Mouse (Mus musculus) G1E-ER4 (cell line): Measurements from ENCODE around the gene Nav1. TPM values are rescaled to one million over a fixed set of nuclear protein-coding genes. Genes with fewer than 3 reads are reported as not detected.

Source experiments
- GATA1 ChIP-seq: IDR thresholded peaks from one replicate; pipeline ENCODE4 v1.8.0; 2012; ENCODE audit warnings: low read length, inconsistent platforms
- polyA plus RNA-seq: library from polyadenylated mRNA; stranded (reverse); fragments of >175 nt; gene quantifications from 2 replicates; pipeline ENCODE4 v1.2.3, GENCODE M21; 2012

Nav1 gene
- 0.01 and 0.06 TPM in 2 replicates for polyA plus RNA-seq

- no peak for TF ChIP-seq GATA1
Measured at GRCm38 (mm10) chr1:135607019-135607418, at the start of gene Nav1. Nav1 (minus strand) TSS chr1:135607295.

GRCm38 (mm10) chr1:135653909-135654308 is 46.8 kb upstream of the Nav1 start:
- no peak for TF ChIP-seq GATA1

GRCm38 (mm10) chr1:135645459-135646195 is 38.5 kb upstream of the Nav1 start:
- TF ChIP-seq GATA1 = no peak

- no peak for TF ChIP-seq GATA1
Measured at GRCm38 (mm10) chr1:135644110-135644509, 37.0 kb upstream of the Nav1 start.

- TF ChIP-seq GATA1 = no peak
Measured at GRCm38 (mm10) chr1:135643691-135644090, 36.6 kb upstream of the Nav1 start.

- TF ChIP-seq GATA1 = no peak
Measured at GRCm38 (mm10) chr1:135639853-135640252, 32.8 kb upstream of the Nav1 start.

- TF ChIP-seq GATA1 = no peak
Measured at GRCm38 (mm10) chr1:135639093-135639492, 32.0 kb upstream of the Nav1 start.

- no peak for TF ChIP-seq GATA1
Measured at GRCm38 (mm10) chr1:135637574-135638008, 30.5 kb upstream of the Nav1 start.

- TF ChIP-seq GATA1 = no peak
Measured at GRCm38 (mm10) chr1:135636111-135636511, 29.0 kb upstream of the Nav1 start.

- TF ChIP-seq GATA1 = no peak
Measured at GRCm38 (mm10) chr1:135635323-135636064, 28.4 kb upstream of the Nav1 start.

GRCm38 (mm10) chr1:135634791-135635190 is 27.7 kb upstream of the Nav1 start:
- TF ChIP-seq GATA1 = no peak

GRCm38 (mm10) chr1:135633884-135634283 is 26.8 kb upstream of the Nav1 start:
- TF ChIP-seq GATA1 = no peak

- TF ChIP-seq GATA1 = no peak
Measured at GRCm38 (mm10) chr1:135633478-135633877, 26.4 kb upstream of the Nav1 start.

GRCm38 (mm10) chr1:135632199-135632598 is 25.1 kb upstream of the Nav1 start:
- no peak for TF ChIP-seq GATA1

- TF ChIP-seq GATA1 = no peak
Measured at GRCm38 (mm10) chr1:135631515-135631914, 24.4 kb upstream of the Nav1 start.

GRCm38 (mm10) chr1:135629846-135630245 is 22.8 kb upstream of the Nav1 start:
- no peak for TF ChIP-seq GATA1

- TF ChIP-seq GATA1 = no peak
Measured at GRCm38 (mm10) chr1:135626218-135626617, 19.1 kb upstream of the Nav1 start.
